Mouse (Mus musculus): ENCODE measurements around the gene Grik5.

GRCm38 (mm10) chr7:24971972-24972893 is 99.9 kb downstream of the Grik5 start, which contains the start of gene Rabac1:
- no peak for TF ChIP-seq CTCF (IDR thresholded peaks at IDR 0.05; ENCODE audit: low read depth, low read length)
- no peak for TF ChIP-seq POLR2A (IDR thresholded peaks at IDR 0.05; ENCODE audit: borderline replicate concordance, low read depth, low read length)

All from bone marrow macrophage, adult 2 months (primary cell).